Mouse (Mus musculus): ENCODE measurements at regions not wholly inside any gene's neighbourhood (a gene's known extent, or its start where the extent isn't known, plus 50 kb on each side); places are given as distances from the start of the nearest gene placed in this dataset.

- no peak for TF ChIP-seq CTCF (IDR thresholded peaks at IDR 0.05; ENCODE audit: insufficient read depth, low read length)
- no peak for TF ChIP-seq POLR2A (IDR thresholded peaks at IDR 0.05; ENCODE audit: borderline replicate concordance, extremely low read depth, low read depth, low read length)
Observed at GRCm38 (mm10) chr2:169237856-169238255, 282.5 kb upstream of the Zfp64 start.
